Mouse (Mus musculus) stomach, embryonic 14.5 days (tissue): ENCODE measurements at regions not wholly inside any gene's neighbourhood (a gene's known extent, or its start where the extent isn't known, plus 50 kb on each side); places are given as distances from the start of the nearest gene placed in this dataset.
A peak's percentile ranks its signal among the peaks of the same experiment; 100 is the strongest.

Experiments used
- ATAC-seq: fragments of 200-750 bp; cut with Nextera tagmentation; 2 replicates; pipeline ENCODE4 v1.8.0; 2017; ENCODE audit warnings: low read depth, moderate TSS enrichment; ENCODE audit not compliant: insufficient number of reproducible peaks, insufficient read depth, low FRiP score
- H3K27ac ChIP-seq: fragments of 300-500 bp; sonication (generic); 2 replicates; pipeline ENCODE4 v1.5.1; 2014; ENCODE audit warnings: mild to moderate bottlenecking, low read length, moderate library complexity, mixed read lengths
- H3K27me3 ChIP-seq: fragments of 300-500 bp; sonication (generic); 2 replicates; pipeline ENCODE4 v1.6.1; 2014; ENCODE audit warnings: low read length, control low read depth, mixed read lengths; ENCODE audit not compliant: control insufficient read depth, insufficient read depth
- H3K36me3 ChIP-seq: fragments of 300-500 bp; sonication (generic); 2 replicates; pipeline ENCODE4 v1.6.1; 2014; ENCODE audit warnings: mild to moderate bottlenecking, control low read depth, low read length, moderate library complexity, mixed read lengths; ENCODE audit not compliant: control insufficient read depth, insufficient read depth
- H3K4me1 ChIP-seq: fragments of 300-500 bp; sonication (generic); 2 replicates; pipeline ENCODE4 v1.6.1; 2014; ENCODE audit warnings: low read length, control low read depth, mixed read lengths; ENCODE audit not compliant: control insufficient read depth, insufficient read depth
- H3K4me2 ChIP-seq: fragments of 300-500 bp; sonication (generic); replicated peaks from 2 replicates; pipeline ENCODE4 v1.6.1; 2014; ENCODE audit warnings: low read depth, low read length, control low read depth
- H3K4me3 ChIP-seq: fragments of 300-500 bp; sonication (generic); 2 replicates; pipeline ENCODE4 v1.5.1; 2014; ENCODE audit warnings: low read depth, low read length, control low read depth
- H3K9ac ChIP-seq: fragments of 300-500 bp; sonication (generic); replicated peaks from 2 replicates; pipeline ENCODE4 v1.6.1; 2014; ENCODE audit warnings: low read depth, mild to moderate bottlenecking, control low read depth, low read length, moderate library complexity, mixed read lengths
- H3K9me3 ChIP-seq: fragments of 300-500 bp; sonication (generic); 2 replicates; pipeline ENCODE4 v1.6.1; 2016; ENCODE audit warnings: low read depth, low read length, control low read depth; ENCODE audit not compliant: control insufficient read depth
- WGBS: fragments of 180-500 bp; shearing (Covaris S2); extraction: QIAGEN DNeasy Blood & Tissue Kit; methylation state at CpG from one replicate; pipeline ENCODE4 v1.1.7; 2014; 5-methylcytosine and 5-hydroxymethylcytosine counted together

DNA sequence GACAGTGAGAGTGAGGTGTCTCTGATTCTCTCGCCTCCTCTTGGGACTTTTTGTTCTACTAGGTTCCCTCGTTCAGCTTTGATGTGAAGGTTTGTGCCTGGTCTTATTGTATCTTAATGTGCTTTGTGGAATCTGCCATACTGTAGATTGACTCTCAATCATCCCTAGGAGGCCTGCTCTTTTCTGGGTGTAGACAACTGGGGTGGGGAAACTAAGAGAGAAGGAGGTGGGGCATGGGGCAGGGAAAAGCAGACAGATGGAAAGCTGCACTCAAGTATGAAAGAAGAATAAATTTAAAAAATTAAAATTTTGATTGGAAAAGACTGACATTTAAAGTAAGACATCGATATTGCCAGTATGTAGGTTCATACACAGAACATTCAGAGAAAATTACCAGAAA, 172.0 kb upstream of the Ctso start:
- H3K27me3 ChIP-seq: no peaks in the 10 kb centered on the region
- WGBS: 86% methylated on average over 3 of the region's 3 CpGs
- no peaks in the 10 kb centered on the region for H3K36me3 ChIP-seq
- H3K9me3 ChIP-seq: no peaks in the 10 kb centered on the region
- no peaks in the 10 kb centered on the region for H3K4me1 ChIP-seq
- no peak overlapping the region for H3K4me2 ChIP-seq
- H3K9ac ChIP-seq: no peak overlapping the region
- no peak overlapping the region for H3K27ac ChIP-seq
- no peak overlapping the region for H3K4me3 ChIP-seq
- no peak for ATAC-seq

DNA sequence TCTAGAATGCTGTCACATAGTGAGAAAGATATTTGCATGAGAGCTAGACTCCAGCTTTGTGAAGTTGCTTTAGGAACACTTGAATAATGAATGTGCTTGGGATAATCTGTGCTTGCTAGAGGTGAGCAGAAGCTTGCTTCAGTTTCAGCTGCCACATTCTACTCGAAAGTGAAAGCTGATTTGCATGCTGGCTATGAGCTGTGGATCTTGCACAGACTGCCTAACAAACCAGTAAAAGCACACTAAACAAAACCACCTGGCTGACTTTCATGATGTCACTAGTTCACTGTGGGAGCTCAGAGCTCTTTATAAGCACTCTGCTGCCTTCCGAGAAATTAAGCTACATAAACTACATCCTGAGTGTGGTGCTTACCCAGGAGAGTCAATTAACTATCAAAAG, 171.5 kb upstream of the Ctso start:
- ATAC-seq: no peak
- 42% methylated on average over 2 of the region's 2 CpGs for WGBS

DNA sequence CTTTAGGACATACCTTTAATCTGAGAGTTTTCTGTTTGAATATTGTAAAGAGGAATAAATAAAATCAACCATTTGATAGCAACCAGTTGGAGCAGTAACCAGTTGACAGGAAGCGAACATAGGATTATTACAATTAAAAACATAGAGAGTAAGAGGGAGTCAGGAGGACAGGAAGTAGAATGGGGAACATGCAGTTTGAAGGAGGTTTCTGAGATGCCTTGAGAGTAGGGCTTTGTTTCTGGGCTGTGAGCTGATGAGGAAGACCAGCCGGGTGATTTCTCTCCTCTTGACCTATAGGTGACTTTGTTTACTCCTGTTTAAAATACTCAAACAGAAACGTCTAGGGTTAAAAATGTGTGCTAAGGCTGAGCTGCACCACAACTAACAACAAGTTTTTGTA, 160.6 kb upstream of the Ctso start:
- no peaks in the 10 kb centered on the region for H3K9me3 ChIP-seq
- WGBS: 43% methylated on average over 3 of the region's 3 CpGs
- no peaks in the 10 kb centered on the region for H3K36me3 ChIP-seq
- no peak overlapping the region for H3K9ac ChIP-seq
- no peak overlapping the region for H3K4me2 ChIP-seq
- no peak for ATAC-seq
- no peaks in the 10 kb centered on the region for H3K4me1 ChIP-seq
- H3K27ac ChIP-seq: no peak overlapping the region
- H3K27me3 ChIP-seq: no peaks in the 10 kb centered on the region
- H3K4me3 ChIP-seq: no peak overlapping the region

More for the DNA sequence above, 171.5 kb upstream of the Ctso start:
- H3K27me3 ChIP-seq: no peaks in the 10 kb centered on the region
- no peaks in the 10 kb centered on the region for H3K9me3 ChIP-seq
- H3K27ac ChIP-seq: no peak overlapping the region
- H3K4me2 ChIP-seq: no peak overlapping the region
- no peak overlapping the region for H3K9ac ChIP-seq
- no peaks in the 10 kb centered on the region for H3K36me3 ChIP-seq
- no peak overlapping the region for H3K4me3 ChIP-seq
- no peaks in the 10 kb centered on the region for H3K4me1 ChIP-seq

DNA sequence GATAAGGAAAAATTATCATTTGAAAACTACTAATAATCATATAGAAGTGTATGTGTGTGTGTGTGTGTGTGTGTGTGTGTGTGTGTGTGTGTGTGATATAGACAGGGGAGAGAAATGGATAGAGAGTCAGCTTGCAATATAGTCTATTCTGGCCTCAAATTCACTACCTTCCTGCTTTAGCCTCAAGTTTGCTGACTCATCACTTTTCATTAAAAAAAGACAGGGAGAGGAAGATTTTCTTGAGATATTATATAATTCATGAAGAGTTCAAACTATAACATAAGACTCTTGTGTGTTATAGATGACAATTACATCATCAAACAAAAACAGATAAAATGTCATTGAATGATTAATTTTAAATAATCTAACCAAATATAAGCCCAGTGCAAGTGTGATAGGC, 159.4 kb upstream of the Ctso start:
- no peak overlapping the region for H3K9ac ChIP-seq
- no peaks in the 10 kb centered on the region for H3K4me1 ChIP-seq
- no peak overlapping the region for H3K4me2 ChIP-seq
- no peak overlapping the region for H3K27ac ChIP-seq
- no peaks in the 10 kb centered on the region for H3K27me3 ChIP-seq
- H3K4me3 ChIP-seq: no peak overlapping the region
- no peaks in the 10 kb centered on the region for H3K36me3 ChIP-seq
- H3K9me3 ChIP-seq: no peaks in the 10 kb centered on the region
- no peak for ATAC-seq

DNA sequence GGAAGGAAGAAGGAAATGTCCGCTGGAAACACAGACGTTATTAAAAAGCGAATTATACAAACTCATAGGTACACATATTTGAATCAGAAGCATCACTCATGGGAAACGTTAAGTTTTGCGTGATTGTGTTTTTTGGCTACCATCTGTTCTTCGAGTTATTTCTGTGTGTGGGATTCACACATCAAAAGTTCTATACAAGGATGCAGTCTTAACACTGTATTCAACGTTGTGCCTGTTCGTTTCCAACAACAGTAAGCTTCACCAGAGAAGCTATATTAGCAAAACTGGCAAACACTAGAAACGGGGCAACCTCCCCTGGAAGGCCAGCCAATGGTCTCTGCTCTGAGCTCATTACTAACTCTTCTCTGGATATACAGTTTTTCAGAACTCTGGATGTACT, 150.3 kb upstream of the Ctso start:
- Histone ChIP-seq H3K36me3 (no peaks in the 10 kb centered on the region), H3K9ac (no peak overlapping the region), H3K4me3 (no peak overlapping the region), H3K27ac (no peak overlapping the region), H3K4me2 (no peak overlapping the region), H3K27me3 (no peaks in the 10 kb centered on the region), H3K4me1 (no peaks in the 10 kb centered on the region), H3K9me3 (no peaks in the 10 kb centered on the region)
- WGBS: 90% methylated on average over 9 of the region's 9 CpGs
- ATAC-seq: no peak

DNA sequence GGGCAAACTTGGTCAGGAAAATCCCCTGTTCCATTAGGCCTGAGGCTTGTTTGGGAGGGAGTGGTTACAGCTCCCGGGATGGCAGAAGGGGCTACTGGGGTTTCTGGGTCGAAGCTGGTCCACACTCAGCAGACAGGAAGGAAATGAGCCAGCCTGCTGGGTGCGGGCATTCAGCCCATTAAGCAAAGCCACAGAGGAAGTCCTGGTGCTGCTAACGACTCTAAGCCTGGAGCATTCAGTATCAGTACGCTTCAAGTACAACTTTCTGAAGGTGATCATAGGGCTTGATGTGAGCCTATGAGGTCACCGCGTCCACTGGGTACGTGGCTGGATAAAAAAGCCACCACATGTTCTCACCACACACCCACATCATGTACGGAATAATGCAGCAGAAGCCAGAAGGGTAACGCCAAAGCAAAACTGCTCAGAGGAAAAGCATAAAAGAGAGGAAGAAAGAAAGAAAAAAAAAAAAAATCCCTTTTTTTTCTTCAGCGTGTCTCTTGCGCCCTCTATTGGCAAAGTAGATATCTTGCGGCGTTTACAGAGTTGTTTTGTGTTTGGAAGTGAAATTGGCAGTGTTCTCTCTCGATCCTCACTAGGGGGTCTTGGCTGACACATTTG, 149.4 kb upstream of the Ctso start:
- peak; percentile 28; the same call in 1 of the 2 replicates for ATAC-seq
- no peaks in the 10 kb centered on the region for H3K36me3 ChIP-seq
- H3K4me2 ChIP-seq: peak overlapping the region; percentile 41
- H3K9me3 ChIP-seq: no peaks in the 10 kb centered on the region
- WGBS: 24% methylated on average over 15 of the region's 15 CpGs
- H3K9ac ChIP-seq: no peak overlapping the region
- H3K4me1 ChIP-seq: no peaks in the 10 kb centered on the region
- no peaks in the 10 kb centered on the region for H3K27me3 ChIP-seq
- H3K4me3 ChIP-seq: peak overlapping the region; percentile 14; the same call in 1 of the 2 replicates
- no peak overlapping the region for H3K27ac ChIP-seq

DNA sequence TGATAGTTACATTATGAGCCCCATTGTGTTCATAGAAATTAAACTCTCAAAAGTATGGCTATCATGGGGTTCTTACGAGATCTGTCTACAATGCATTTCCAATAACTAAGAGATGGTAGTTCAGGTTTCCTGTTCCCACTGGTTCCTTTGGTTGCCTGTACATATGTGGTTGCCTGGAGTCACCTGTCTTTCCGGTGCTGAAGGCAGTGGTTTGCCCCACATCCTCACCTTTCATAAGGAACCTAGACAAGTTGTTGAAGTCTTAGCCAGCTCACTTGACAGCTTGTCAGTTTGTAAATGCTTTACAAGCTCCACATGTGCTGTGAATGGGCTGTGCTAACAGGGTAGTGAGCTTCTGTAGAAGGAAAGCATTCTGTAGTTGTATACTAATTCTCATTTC, 143.5 kb upstream of the Ctso start:
- Histone ChIP-seq H3K27ac (no peak overlapping the region), H3K9me3 (no peaks in the 10 kb centered on the region), H3K9ac (no peak overlapping the region), H3K36me3 (no peaks in the 10 kb centered on the region), H3K4me1 (no peaks in the 10 kb centered on the region), H3K4me3 (no peak overlapping the region), H3K27me3 (no peaks in the 10 kb centered on the region), H3K4me2 (no peak overlapping the region)
- ATAC-seq: no peak
- 81% methylated on average over 2 of the region's 2 CpGs for WGBS

DNA sequence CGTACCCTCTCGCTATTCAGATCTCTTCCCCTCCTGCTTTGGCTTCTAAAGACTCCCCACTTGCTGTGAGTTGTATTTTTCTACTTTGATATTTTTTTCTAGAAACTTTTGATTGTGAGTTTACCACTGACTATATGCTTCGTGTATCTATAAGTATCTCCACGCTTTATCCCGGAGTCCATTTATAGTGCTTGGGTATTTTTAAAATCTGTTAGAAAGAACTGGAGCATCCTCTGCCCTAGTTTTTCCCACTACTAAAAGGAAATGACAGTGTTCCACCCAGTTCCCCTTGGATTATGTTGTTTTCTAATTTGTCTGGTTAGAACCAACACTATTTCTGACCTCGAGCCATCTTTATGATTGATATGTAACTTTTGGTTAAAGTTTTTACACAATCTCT, 142.7 kb upstream of the Ctso start:
- Histone ChIP-seq H3K4me2 (no peak overlapping the region), H3K4me1 (no peaks in the 10 kb centered on the region), H3K36me3 (no peaks in the 10 kb centered on the region), H3K27me3 (no peaks in the 10 kb centered on the region), H3K9ac (no peak overlapping the region), H3K9me3 (no peaks in the 10 kb centered on the region), H3K27ac (no peak overlapping the region), H3K4me3 (no peak overlapping the region)
- 92% methylated on average over 6 of the region's 6 CpGs for WGBS
- no peak for ATAC-seq

DNA sequence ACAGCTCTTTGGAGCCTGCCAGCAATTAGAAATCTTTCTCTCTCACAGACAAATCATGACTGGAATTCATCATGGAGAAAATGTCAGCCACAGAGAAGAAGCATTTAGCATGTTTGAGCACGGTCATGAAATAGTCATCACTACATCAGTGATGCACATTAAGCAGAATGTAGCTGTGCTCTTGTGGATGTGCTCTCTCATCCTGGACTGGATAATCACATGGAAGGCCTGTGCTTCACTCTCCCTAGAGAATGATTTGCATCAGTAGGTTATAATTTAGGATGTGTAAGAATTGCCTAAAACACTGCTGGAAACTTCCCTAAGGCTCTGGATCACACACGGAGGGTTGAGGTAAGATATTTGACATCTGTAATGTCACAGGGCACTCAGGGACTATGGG, 130.3 kb upstream of the Ctso start:
- Histone ChIP-seq H3K4me3 (no peak overlapping the region), H3K27ac (no peak overlapping the region), H3K27me3 (no peaks in the 10 kb centered on the region), H3K9ac (no peak overlapping the region), H3K4me2 (no peak overlapping the region), H3K36me3 (no peaks in the 10 kb centered on the region), H3K9me3 (no peaks in the 10 kb centered on the region), H3K4me1 (no peaks in the 10 kb centered on the region)
- no peak for ATAC-seq
- 76% methylated on average over 2 of the region's 2 CpGs for WGBS
